Mouse (Mus musculus): ENCODE data around the gene Trpm2.

Gene Trpm2

GRCm38 (mm10) chr10:77902894-77903715 lies 67.3 kb downstream of the Trpm2 start:
- peak; percentile 48 to 49 for DNase-seq (ENCODE audit: low spot score in 2 of 2)

GRCm38 (mm10) chr10:77902211-77902893 lies 68.0 kb downstream of the Trpm2 start, which contains the start of gene Lrrc3:
Gene Lrrc3, minus strand, starts transcription at chr10:77902536.
- peak; percentile 37 to 38 for DNase-seq (ENCODE audit: low spot score in 2 of 2)

- no peak for DNase-seq (ENCODE audit: low spot score in 2 of 2)
These were observed 68.5 kb downstream of the Trpm2 start for GRCm38 (mm10) chr10:77901871-77902210.

- no peak for DNase-seq (ENCODE audit: low spot score in 2 of 2)
These were observed 69.2 kb downstream of the Trpm2 start for GRCm38 (mm10) chr10:77900903-77901818.

GRCm38 (mm10) chr10:77900126-77900525 lies 70.2 kb downstream of the Trpm2 start:
- no peak for DNase-seq (ENCODE audit: low spot score in 2 of 2)

GRCm38 (mm10) chr10:77895562-77895961 lies 74.8 kb downstream of the Trpm2 start:
- DNase-seq (ENCODE audit: low spot score in 2 of 2) = no peak

- DNase-seq (ENCODE audit: low spot score in 2 of 2) = no peak
These were observed 79.3 kb downstream of the Trpm2 start for GRCm38 (mm10) chr10:77890987-77891565.

- DNase-seq (ENCODE audit: low spot score in 2 of 2) = no peak
These were observed 84.2 kb downstream of the Trpm2 start for GRCm38 (mm10) chr10:77886007-77886747.

GRCm38 (mm10) chr10:77882553-77882952 lies 87.8 kb downstream of the Trpm2 start:
- no peak for DNase-seq (ENCODE audit: low spot score in 2 of 2)

GRCm38 (mm10) chr10:77880305-77880704 lies 90.1 kb downstream of the Trpm2 start:
- DNase-seq (ENCODE audit: low spot score in 2 of 2) = no peak

- DNase-seq (ENCODE audit: low spot score in 2 of 2) = peak in 1 of 2 experiments; percentile 39
These were observed 91.4 kb downstream of the Trpm2 start for GRCm38 (mm10) chr10:77878985-77879384.

- no peak for DNase-seq (ENCODE audit: low spot score in 2 of 2)
These were observed 100.7 kb downstream of the Trpm2 start for GRCm38 (mm10) chr10:77869651-77870050.

- no peak for DNase-seq (ENCODE audit: low spot score in 2 of 2)
These were observed 102.8 kb downstream of the Trpm2 start for GRCm38 (mm10) chr10:77867546-77867945.

- no peak for DNase-seq (ENCODE audit: low spot score in 2 of 2)
These were observed 105.6 kb downstream of the Trpm2 start for GRCm38 (mm10) chr10:77864762-77865143.

GRCm38 (mm10) chr10:77864067-77864761 lies 106.1 kb downstream of the Trpm2 start:
- DNase-seq (ENCODE audit: low spot score in 2 of 2) = no peak

- no peak for DNase-seq (ENCODE audit: low spot score in 2 of 2)
These were observed 108.7 kb downstream of the Trpm2 start, which contains the start of gene Gm3285 for GRCm38 (mm10) chr10:77861675-77862074. Gene Gm3285, plus strand, starts transcription at chr10:77861975.

Measured in frontal cortex, postnatal 25 days (tissue).